Mouse (Mus musculus) spleen, adult 2 months (tissue): Measurements from ENCODE around the gene Armh2. TPM values are rescaled to one million over a fixed set of nuclear protein-coding genes. Genes with fewer than 3 reads are reported as not detected.

Experiments used
- DNase-seq, 2 experiments: peaks; one replicate each; pipeline versions ENCODE4 v3.0.0 to v3.0.0-alpha.2; 2012 to 2021; ENCODE audit warnings: low spot score in 2 of 2, low read depth in 1 of 2
- H3K27ac ChIP-seq: fragments of 200-500 bp; 2 replicates; pipeline ENCODE4 v1.5.1; 2012; ENCODE audit warnings: low read length, inconsistent platforms; ENCODE audit not compliant: insufficient read depth
- H3K27me3 ChIP-seq: fragments of 200-500 bp; 2 replicates; pipeline ENCODE4 v1.6.1; 2012; ENCODE audit warnings: mild to moderate bottlenecking, moderate library complexity, low read length, inconsistent platforms; ENCODE audit not compliant: control insufficient read depth, insufficient read depth
- H3K36me3 ChIP-seq: fragments of 200-500 bp; 2 replicates; pipeline ENCODE4 v1.6.1; 2012; ENCODE audit warnings: mild to moderate bottlenecking, low read length, inconsistent platforms; ENCODE audit not compliant: control insufficient read depth, insufficient read depth
- H3K4me1 ChIP-seq: fragments of 200-500 bp; 2 replicates; pipeline ENCODE4 v1.6.1; 2011; ENCODE audit warnings: inconsistent platforms; ENCODE audit not compliant: control insufficient read depth, insufficient read depth, insufficient read length
- H3K4me3 ChIP-seq: fragments of 200-500 bp; 2 replicates; pipeline ENCODE4 v1.5.1; 2011; ENCODE audit warnings: mild to moderate bottlenecking, inconsistent platforms; ENCODE audit not compliant: insufficient read depth, insufficient read length; ENCODE audit errors: extremely low read depth
- CTCF ChIP-seq: fragments of 200-500 bp; IDR thresholded peaks from 2 replicates; pipeline ENCODE4 v1.5.1; 2011; ENCODE audit warnings: mild to moderate bottlenecking, inconsistent platforms; ENCODE audit not compliant: insufficient read depth, insufficient read length, insufficient replicate concordance; ENCODE audit errors: extremely low read depth
- POLR2A ChIP-seq: fragments of 200-500 bp; IDR thresholded peaks from 2 replicates; pipeline ENCODE4 v1.6.1; 2011; ENCODE audit warnings: low read depth, low read length, inconsistent platforms
- WGBS: fragments of 180-500 bp; shearing (Covaris S2); methylation state at CpG from one replicate; pipeline ENCODE4 v1.1.7; 2018; 5-methylcytosine and 5-hydroxymethylcytosine counted together
- polyA plus RNA-seq: library from polyadenylated mRNA; depleted of rRNA; stranded (reverse); fragments of >200 nt; gene quantifications from 2 replicates; pipeline ENCODE4 v1.2.3, GENCODE M21; 2012; rRNA removed

Gene Armh2
- 0.11 TPM in 1 of 2 replicates, not detected in the other for polyA plus RNA-seq

DNA sequence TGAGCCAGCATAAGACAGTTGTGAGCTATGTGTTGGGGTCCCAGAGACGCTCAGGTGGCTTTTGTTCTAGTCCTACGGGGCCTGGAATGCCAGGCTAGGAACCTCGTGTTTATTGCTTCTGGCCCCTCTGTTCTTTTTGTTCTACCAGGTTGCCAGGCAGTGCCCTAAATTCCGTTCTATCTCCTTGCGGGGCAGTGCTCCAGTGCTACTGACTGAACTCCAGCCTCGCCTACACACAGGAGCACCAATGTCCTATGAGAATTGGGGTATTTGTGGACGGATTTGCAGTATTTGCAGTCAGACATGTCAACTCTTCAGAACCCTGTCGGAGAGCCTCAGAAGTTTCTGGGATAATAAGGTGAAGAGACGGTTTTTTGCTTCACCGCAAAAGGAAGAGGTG is at the start of gene Armh2:
Gene Armh2 (plus strand): TSS at position 205 of the 400 bp plus-strand sequence.
- H3K27ac ChIP-seq: no peak within 1 kb of the TSS
- TF ChIP-seq POLR2A (no peak), CTCF (no peak)
- DNase-seq: no peak
- H3K36me3 ChIP-seq: peaks cover 2% of the 10 kb centered on the region; the same call in 1 of the 2 replicates
- no peaks in the 10 kb centered on the region for H3K4me1 ChIP-seq
- 94% methylated on average over 10 of the region's 10 CpGs for WGBS
- H3K4me3 ChIP-seq: no peak within 1 kb of the TSS
- H3K27me3 ChIP-seq: no peaks in the 10 kb centered on the region

GRCm38 (mm10) chr13:24693312-24693711 is 47.7 kb upstream of the Armh2 start:
- Histone ChIP-seq H3K4me1 (no peaks in the 10 kb centered on the region), H3K27ac (no peak overlapping the region), H3K4me3 (no peak overlapping the region), H3K27me3 (no peaks in the 10 kb centered on the region), H3K36me3 (peaks cover 49% of the 10 kb centered on the region)
- TF ChIP-seq CTCF (no peak), POLR2A (no peak)
- no peak for DNase-seq
- 95% methylated on average over 7 of the region's 7 CpGs for WGBS

DNA sequence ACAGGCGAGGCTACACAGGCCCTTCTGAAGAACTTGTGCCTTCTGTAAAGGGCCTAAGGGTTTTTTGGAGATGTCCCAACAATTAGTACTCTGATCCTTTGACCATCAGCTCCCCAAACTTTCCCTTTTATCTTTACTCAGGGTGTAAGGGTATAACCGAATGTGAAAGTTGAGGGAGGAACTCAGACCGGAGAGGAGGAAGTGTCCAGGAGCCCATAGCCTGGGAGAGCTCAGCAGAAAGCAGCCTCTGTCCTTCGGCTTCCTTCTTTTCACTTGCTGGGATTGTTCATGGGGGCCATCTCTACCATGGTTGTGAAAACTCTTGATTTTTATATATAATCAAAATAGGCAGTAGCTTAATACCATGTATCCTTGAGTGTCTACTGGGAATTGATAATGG is 42.3 kb upstream of the Armh2 start:
- H3K4me1 ChIP-seq: no peaks in the 10 kb centered on the region
- no peak overlapping the region for H3K27ac ChIP-seq
- whole genome bisulfite sequencing: 80% methylated on average over 4 of the region's 4 CpGs
- H3K4me3 ChIP-seq: no peak overlapping the region
- H3K27me3 ChIP-seq: no peaks in the 10 kb centered on the region
- no peak for DNase-seq
- H3K36me3 ChIP-seq: peaks cover 70% of the 10 kb centered on the region
- TF ChIP-seq CTCF: no peak
- TF ChIP-seq POLR2A: no peak

DNA sequence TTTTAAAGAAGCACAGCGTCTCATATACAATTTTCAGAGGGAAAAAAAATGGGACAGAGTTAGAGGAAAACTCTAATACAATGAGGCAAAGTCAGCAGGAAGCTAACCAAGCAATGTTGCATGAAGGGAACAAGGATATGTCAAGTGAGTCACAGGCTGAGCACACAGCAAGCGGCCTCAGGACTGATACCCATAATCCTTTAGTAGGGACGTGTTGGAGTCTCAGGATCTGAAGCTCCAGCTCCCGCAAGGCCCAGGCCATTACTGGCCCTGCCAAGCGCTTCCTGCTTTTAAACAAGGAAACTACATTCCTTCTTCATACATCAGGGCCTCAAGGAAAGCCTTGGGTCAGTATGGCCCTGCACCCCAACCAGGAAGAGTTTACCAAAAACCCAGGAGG is 38.9 kb upstream of the Armh2 start:
- H3K4me3 ChIP-seq: no peak overlapping the region
- no peak for DNase-seq
- WGBS: 93% methylated on average over 5 of the region's 5 CpGs
- H3K36me3 ChIP-seq: peaks cover 60% of the 10 kb centered on the region
- no peaks in the 10 kb centered on the region for H3K4me1 ChIP-seq
- H3K27me3 ChIP-seq: no peaks in the 10 kb centered on the region
- TF ChIP-seq CTCF (no peak), POLR2A (no peak)
- H3K27ac ChIP-seq: no peak overlapping the region

GRCm38 (mm10) chr13:24709656-24710396 is 31.2 kb upstream of the Armh2 start:
- Histone ChIP-seq H3K4me3 (no peak overlapping the region), H3K27me3 (no peaks in the 10 kb centered on the region), H3K4me1 (no peaks in the 10 kb centered on the region), H3K27ac (no peak overlapping the region), H3K36me3 (peaks cover 57% of the 10 kb centered on the region)
- DNase-seq: no peak
- 68% methylated on average over 12 of the region's 12 CpGs for WGBS
- no peak for TF ChIP-seq CTCF

DNA sequence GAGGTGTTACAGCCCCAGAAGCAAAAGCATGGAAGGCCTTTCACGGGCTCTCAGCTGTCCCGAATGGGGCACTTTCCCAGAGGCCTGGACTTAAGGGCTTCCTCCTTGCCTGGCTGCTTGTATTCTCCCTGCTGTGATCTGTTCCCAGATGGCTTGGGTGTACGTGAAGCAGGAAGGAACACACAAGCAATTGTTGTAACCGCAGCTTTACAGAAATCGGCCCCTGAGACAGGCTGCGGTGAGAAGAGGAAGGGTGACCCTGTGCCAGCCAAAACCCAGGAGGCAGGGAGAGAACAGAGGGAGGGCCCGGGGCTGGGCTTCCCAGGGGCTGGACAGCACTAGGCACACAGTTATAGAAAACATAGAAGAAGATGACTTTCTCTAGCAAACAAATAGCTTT is 30.1 kb upstream of the Armh2 start:
- DNase-seq: no peak
- TF ChIP-seq POLR2A: no peak
- TF ChIP-seq CTCF: no peak
- 27% methylated on average over 7 of the region's 7 CpGs for WGBS
- no peaks in the 10 kb centered on the region for H3K4me1 ChIP-seq
- no peaks in the 10 kb centered on the region for H3K27me3 ChIP-seq
- H3K4me3 ChIP-seq: no peak overlapping the region
- no peak overlapping the region for H3K27ac ChIP-seq
- H3K36me3 ChIP-seq: peaks cover 62% of the 10 kb centered on the region

GRCm38 (mm10) chr13:24712581-24713130 is 28.4 kb upstream of the Armh2 start:
- WGBS: 83% methylated on average over 7 of the region's 7 CpGs
- H3K27ac ChIP-seq: no peak overlapping the region
- DNase-seq: no peak

More at GRCm38 (mm10) chr13:24712581-24713130, 28.4 kb upstream of the Armh2 start:
- H3K36me3 ChIP-seq: peaks cover 69% of the 10 kb centered on the region
- H3K27me3 ChIP-seq: no peaks in the 10 kb centered on the region
- no peaks in the 10 kb centered on the region for H3K4me1 ChIP-seq
- H3K4me3 ChIP-seq: no peak overlapping the region
- TF ChIP-seq POLR2A (no peak), CTCF (no peak)
